Mouse (Mus musculus) B cell, adult (primary cell): Measurements from ENCODE around the gene Fcer1a. TPM values are rescaled to one million over a fixed set of nuclear protein-coding genes. Genes with fewer than 3 reads are reported as not detected.

Experiments used
- total RNA-seq: library from RNA; stranded (reverse); gene quantifications from 4 replicates; pipeline ENCODE4 v1.2.4, GENCODE M21; 2023; ENCODE audit not compliant: inconsistent age

Fcer1a gene
- total RNA-seq = not detected in 4 replicates

DNA sequence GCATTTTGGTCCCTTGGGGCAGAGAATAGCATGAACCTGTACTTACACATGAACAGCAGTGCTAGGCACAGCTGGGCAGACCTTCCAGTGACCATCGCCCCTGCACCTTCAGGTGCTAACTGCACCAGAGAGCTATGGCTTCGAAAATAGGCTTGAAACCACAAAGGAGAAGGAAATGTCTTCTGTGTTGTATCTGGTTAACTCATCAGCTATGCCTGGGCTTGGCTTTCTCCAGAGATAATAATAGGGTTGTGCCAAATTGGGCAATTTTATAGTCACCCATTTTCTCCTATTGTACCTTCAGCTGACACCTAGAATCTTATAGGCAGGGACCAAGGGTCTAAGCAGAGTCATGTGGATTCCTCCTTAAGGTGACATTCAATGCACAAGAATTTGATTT lies at the start of gene Fcer1a:
Gene Fcer1a, minus strand, starts transcription at position 134 of the 400 bp plus-strand sequence.

DNA sequence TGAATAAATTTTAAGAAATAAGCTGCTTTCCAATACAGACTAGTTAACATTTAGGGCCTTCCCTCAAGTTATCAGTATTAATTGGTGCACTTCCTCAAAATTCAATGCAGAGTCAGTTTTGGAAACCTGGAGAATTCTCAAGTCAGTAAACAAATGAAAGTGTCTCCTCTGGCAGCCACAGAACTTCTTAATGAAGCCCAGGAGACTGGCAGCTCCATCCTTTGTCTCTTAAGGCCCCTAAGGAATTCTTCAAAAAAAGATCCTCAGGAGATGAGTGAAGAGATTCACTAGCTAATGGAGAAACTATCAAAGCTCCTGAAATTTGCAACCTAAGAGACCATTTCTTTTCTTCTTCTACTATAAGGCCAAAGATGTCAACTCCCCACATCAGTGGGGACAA lies 38.7 kb upstream of the Fcer1a start, which contains the start of gene Olfr418:
Gene Olfr418, plus strand, starts transcription at position 301 of the 400 bp plus-strand sequence.

DNA sequence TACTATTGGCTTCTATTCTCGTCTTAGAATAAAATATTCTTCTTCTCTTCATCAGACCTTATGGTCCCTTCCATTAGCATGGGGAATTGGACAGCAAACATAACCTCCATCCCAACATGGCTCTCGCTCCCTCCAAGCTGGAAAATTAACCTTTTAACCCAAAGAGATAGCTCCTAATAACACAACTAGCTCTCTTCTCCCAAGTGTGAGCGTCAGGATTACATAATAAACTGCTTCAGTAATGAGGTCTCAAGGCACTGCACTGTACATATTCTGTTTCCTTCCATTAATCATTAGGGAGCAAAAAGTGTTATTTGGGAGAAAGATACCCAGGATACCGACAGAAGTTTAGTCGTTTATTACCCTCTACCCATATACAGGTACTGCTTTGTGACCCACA lies 14.9 kb downstream of the Fcer1a start, which contains the start of gene Olfr1404:
Gene Olfr1404, plus strand, starts transcription at position 301 of the 400 bp plus-strand sequence.

DNA sequence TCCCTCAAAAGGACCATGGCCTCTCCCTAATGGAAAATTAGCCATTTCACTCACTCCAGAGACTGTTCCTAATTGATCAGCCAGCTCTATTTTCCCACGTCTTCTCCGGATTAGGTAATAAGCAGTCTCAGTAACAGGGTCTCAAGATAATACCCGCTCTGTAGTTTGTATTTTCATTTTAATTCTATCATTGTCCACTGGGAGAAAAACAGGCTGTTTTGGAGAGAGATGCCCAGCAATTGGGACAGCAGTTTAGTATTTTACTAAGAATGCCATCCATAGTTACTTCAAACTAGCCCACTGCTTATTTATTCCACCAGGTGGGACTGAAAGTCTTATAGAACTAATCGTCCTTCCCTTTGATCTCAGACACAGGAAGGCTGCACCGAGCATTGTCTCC lies 29.5 kb downstream of the Fcer1a start, which contains the start of gene Olfr218:
Gene Olfr218, plus strand, starts transcription at position 301 of the 400 bp plus-strand sequence.

DNA sequence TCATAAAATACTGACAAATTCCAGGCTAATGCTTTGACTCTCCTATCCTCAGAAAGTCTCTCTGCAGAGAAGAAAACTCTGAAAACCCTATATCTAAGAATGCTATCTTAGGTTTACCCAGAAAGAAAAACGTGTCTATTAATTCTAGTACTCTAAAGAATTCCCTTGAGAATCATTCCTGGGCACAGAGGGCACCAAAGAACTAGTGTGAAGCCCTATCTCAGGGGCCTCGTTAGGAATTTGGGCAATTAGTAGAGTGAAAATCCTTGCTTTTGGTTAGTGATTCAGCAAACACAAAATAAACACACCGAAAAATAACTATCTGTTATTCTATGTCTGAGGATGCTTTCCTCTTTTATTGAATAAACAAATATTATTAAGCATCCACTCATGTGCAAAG lies 36.5 kb downstream of the Fcer1a start, which contains the start of gene Olfr1406:
Gene Olfr1406, minus strand, starts transcription at position 101 of the 400 bp plus-strand sequence.

Other genes with a start within 250 kb of the Fcer1a start
- gene Olfr1408, start 89.8 kb downstream of the Fcer1a start, total RNA-seq = not detected in 4 replicates
- not detected in 4 replicates for gene Olfr1406, start 36.6 kb downstream of the Fcer1a start, total RNA-seq
- not detected in 4 replicates for gene Olfr218, start 29.4 kb downstream of the Fcer1a start, total RNA-seq
- gene Olfr1404, start 14.8 kb downstream of the Fcer1a start, total RNA-seq = not detected in 4 replicates
- gene Olfr418, start 38.8 kb upstream of the Fcer1a start, total RNA-seq = not detected in 4 replicates
- gene Mptx2, start 50.6 kb upstream of the Fcer1a start, total RNA-seq = not detected in 4 replicates
- not detected in 4 replicates for gene Ackr1, start 106.5 kb upstream of the Fcer1a start, total RNA-seq
- 117 to 122 TPM (median 120 TPM) in 4 replicates for gene Aim2, start 123.7 kb upstream of the Fcer1a start, total RNA-seq
- not detected in 4 replicates for gene Cadm3, start 140.5 kb upstream of the Fcer1a start, total RNA-seq